In the genomic region with DNA sequence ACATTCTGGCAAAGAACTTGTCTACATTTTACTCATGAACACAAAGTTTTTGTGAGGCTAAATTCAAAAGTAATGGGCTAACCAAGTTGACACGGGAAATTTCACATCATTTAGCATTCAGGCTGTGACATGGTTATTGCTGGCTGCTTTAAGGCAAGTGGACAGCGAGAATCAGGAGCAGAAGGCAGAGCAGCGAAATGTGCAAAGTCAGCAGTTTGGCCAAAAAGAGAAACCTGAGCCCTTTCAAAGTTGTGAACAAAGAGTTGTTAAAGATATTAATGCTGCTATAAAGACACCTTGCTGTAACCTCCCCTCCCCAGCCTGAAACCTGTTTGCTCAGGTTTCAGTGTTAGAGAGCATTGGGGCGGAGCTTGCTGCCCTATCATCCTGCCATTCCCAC, we compare ENCODE assay signal across 16 mouse cellular contexts.
"Had no signal": no experiment of that assay in that cellular context is flagged by ENCODE, and none has a peak within 500 bp of the region (broad histone marks: within the 10 kb centered on the region; RNA-seq: fewer than 3 reads in every experiment).

No protein-coding gene starts in this region.

- H3K9ac ChIP-seq: neural tube, embryonic 12.5 days; neural tube, embryonic 13.5 days; neural tube, embryonic 15.5 days; stomach, embryonic 15.5 days had no signal

- H3K4me3 ChIP-seq: neural tube, embryonic 12.5 days; neural tube, embryonic 13.5 days; neural tube, embryonic 15.5 days; stomach, embryonic 15.5 days had no signal

- H3K27me3 ChIP-seq: neural tube, embryonic 12.5 days; neural tube, embryonic 13.5 days; neural tube, embryonic 15.5 days; stomach, embryonic 15.5 days had no signal

- H3K9me3 ChIP-seq: neural tube, embryonic 12.5 days; neural tube, embryonic 13.5 days; stomach, embryonic 15.5 days had no signal

- H3K36me3 ChIP-seq: neural tube, embryonic 12.5 days; neural tube, embryonic 13.5 days; neural tube, embryonic 15.5 days; stomach, embryonic 15.5 days had no signal

- H3K27ac ChIP-seq: neural tube, embryonic 12.5 days; neural tube, embryonic 13.5 days; neural tube, embryonic 15.5 days; stomach, embryonic 15.5 days; stomach, postnatal 0 days had no signal

- H3K4me1 ChIP-seq: neural tube, embryonic 12.5 days; neural tube, embryonic 13.5 days; neural tube, embryonic 15.5 days; stomach, embryonic 15.5 days had no signal

- DNase-seq: retina, postnatal 1 day; right cerebral cortex, adult 18-20 months; right cerebral cortex, postnatal 25 days; right cerebral cortex, postnatal 4 days; spleen, adult 18-20 months; thymus, adult 18-20 months; thymus, adult 2 months; thymus, postnatal 14 days; thymus, postnatal 25 days; thymus, postnatal 36 days; thymus, postnatal 4 days had no signal

- H3K4me2 ChIP-seq: neural tube, embryonic 12.5 days; neural tube, embryonic 13.5 days; neural tube, embryonic 15.5 days; stomach, embryonic 15.5 days had no signal
